Mouse (Mus musculus) megakaryocyte-erythroid progenitor cell, adult 5-6 weeks (primary cell): ENCODE results near the gene Ube2e3. TPM values are rescaled to one million over a fixed set of nuclear protein-coding genes. Genes with fewer than 3 reads are reported as not detected.

Experiments used
- ATAC-seq: replicated peaks from 2 replicates; pipeline ENCODE4 v1.8.0; 2016; ENCODE audit warnings: mild to moderate bottlenecking, inconsistent platforms; ENCODE audit not compliant: severe bottlenecking, poor library complexity, low FRiP score, low TSS enrichment
- total RNA-seq, 2 experiments: library from RNA; stranded (forward) in 1 of 2; stranded (reverse) in 1 of 2; fragments of 200-1000, 215-1000 nt in 1 of 2; fragments of >200 nt in 1 of 2; fragmentation: Nextera tagmentation in 1 of 2; gene quantifications; 2 replicates each; pipeline ENCODE4 v1.2.3; 2014 to 2017

The Ube2e3 gene
- total RNA-seq (2014; fragmentation: Nextera tagmentation), result 68.2 and 83.1 TPM in 2 replicates
- 66.6 and 73.7 TPM in 2 replicates for total RNA-seq (2017)

DNA sequence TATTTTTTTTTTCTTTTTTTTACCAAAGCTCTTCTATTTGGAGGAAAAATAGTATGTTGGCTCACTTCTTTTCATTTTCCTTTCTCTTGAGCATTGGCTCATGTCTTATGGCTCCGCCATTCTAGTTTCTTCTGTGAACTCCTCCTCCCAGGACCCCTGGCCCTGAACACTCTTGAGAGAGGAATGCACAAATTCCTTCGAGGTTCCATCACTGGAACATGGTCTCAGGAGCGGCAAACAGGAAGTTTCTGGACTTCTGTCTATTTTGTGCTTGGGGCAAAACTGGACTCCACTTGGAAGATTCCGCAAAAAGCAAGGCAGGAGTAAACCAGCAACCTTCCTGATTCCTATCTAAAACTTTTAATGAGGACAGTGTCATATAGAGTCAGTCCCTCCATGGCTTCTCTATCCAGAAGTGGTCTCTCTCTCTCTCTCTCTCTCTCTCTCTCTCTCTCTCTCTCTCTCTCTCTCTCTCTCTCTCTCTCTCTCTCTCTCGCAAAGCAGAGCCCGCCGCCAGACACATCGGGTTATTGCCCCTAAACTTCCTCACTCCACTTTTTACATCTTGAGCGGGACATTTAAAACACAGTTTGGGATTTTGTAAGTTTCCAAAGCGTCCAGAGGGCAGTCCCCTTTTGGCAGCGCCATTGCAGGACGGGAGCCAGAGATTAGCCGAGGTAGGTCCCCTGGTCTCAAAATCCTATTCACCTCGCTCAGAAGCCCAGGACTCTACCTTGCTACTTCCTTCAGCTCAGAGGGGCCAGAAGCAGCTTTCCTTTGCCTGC lies at the start of gene Ube2e3:
Gene Ube2e3, plus strand, starts transcription at position 399 of the 785 bp plus-strand sequence.
- ATAC-seq, result no peak

GRCm38 (mm10) chr2:78829887-78830286 lies 38.0 kb upstream of the Ube2e3 start:
- peak; percentile 61; the same call in 1 of the 2 replicates for ATAC-seq

GRCm38 (mm10) chr2:78841494-78842224 lies 26.3 kb upstream of the Ube2e3 start:
- ATAC-seq, result peak; percentile 92

DNA sequence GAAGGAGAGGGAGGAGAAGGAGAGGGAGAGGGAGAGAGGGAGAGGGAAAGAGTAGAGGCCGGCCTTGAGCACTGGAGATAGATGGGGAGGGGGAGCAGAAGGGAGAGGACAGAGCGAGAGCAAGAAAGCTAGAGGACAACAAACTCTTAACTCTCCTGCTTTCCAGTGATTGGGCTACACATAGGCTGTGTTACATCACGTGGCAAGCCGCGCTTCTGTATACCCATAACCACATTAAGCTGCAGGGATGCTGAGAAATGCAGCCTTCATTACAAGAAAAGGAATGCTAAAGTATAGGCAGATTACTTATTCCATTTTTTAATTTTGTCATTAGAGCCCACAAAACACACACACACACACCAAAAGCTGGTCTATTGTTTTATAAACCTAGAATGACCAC lies 23.6 kb upstream of the Ube2e3 start:
- no peak for ATAC-seq

GRCm38 (mm10) chr2:78845274-78845673 lies 22.6 kb upstream of the Ube2e3 start:
- ATAC-seq, result no peak

DNA sequence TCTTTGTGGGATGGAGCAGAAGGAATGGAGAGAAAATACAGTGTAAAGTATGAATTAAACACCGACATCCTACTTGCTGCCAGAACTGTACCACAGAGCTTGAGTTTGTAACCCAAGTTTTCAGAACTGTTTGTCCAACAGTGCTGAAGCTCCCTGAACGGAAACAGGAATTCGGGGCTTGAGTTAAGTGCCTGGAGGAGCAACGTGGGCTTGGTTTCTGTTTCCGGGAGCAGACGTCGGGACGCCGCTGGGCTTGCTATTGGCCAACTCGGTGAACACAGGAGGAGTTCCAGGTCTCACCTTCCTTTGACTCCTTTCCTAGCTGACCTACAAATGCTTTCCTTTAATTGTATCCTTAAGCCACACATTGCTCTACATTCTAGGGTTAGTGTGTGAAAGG lies 22.2 kb upstream of the Ube2e3 start:
- no peak for ATAC-seq

DNA sequence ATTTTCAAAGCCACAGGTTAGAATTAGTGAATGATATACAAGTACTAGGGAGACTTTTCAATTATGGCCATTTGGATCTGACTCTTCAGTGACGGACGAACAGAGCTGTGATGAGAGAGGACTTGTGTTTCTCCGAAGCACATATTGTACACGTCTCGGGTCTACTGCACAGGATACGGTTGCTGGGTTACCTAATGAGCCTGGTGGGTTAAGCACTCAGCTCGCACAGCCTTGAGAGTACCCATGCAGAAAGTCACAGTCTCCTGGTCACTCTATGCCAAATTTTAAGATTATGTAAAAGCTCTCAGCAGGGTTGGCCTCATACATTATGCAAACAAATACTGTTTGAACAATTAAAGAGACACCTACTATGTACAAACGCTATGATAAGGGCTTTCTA lies 13.6 kb upstream of the Ube2e3 start:
- ATAC-seq, result no peak

DNA sequence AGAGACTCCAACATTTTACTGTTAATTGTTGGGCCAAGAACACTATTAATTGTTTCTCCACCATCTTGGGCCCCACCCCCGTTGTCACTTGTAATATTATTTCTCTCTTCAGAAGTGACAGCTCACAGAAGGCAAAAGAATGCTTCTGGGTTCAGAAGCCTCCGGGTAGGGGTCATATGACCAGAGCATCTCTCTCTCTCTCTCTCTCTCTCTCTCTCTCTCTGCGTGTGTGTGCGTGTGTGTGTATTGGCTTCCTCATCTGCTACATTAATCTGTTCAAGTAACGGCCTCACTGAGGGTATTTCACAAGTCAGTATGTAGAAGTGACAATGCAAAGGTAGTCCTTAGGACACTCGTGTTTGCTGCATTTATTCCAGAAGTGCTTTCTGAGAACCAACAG lies 9.3 kb upstream of the Ube2e3 start:
- no peak for ATAC-seq

GRCm38 (mm10) chr2:78859266-78860087 lies 8.4 kb upstream of the Ube2e3 start:
- ATAC-seq, result peak; percentile 93

DNA sequence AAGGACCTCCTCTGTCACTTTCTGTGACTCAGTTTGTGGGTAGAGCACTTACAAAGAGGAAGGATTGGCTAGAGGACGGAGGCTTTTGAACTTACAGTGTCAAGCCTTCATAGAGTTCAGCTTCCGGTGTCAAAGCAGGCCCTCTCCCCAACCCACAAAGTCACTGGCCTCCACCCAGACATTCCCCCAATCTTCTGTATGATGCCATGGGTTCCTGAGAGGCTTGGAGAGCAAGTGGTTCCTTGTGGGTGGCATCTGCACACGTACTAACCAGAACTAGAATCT lies 7.9 kb upstream of the Ube2e3 start:
- ATAC-seq, result peak; percentile 19; the same call in 1 of the 2 replicates

DNA sequence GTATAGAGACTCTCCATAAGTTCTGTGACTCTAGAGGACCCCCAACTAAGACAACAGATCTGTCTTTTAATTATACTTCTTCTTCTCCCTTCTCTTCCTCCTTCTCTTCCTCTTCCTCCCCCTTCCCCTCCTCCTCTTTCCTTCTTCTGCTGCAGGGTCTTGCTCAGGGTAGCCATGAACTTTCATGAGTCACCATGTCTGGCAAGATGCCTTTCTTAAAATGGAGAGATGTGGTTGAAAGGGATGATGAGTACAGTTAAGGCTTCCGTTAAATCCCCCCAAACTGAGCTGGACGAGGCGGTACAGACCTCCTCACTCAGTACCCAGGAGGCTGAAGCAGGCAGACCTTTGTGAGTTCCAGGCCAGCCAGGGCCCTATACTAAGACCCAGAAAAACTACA lies 3.8 kb upstream of the Ube2e3 start:
- no peak for ATAC-seq

GRCm38 (mm10) chr2:78864866-78865265 lies 3.1 kb upstream of the Ube2e3 start:
- ATAC-seq, result no peak

- ATAC-seq, result peak; percentile 79
Observed at GRCm38 (mm10) chr2:78868511-78868854, 559 bp downstream of the Ube2e3 start.

DNA sequence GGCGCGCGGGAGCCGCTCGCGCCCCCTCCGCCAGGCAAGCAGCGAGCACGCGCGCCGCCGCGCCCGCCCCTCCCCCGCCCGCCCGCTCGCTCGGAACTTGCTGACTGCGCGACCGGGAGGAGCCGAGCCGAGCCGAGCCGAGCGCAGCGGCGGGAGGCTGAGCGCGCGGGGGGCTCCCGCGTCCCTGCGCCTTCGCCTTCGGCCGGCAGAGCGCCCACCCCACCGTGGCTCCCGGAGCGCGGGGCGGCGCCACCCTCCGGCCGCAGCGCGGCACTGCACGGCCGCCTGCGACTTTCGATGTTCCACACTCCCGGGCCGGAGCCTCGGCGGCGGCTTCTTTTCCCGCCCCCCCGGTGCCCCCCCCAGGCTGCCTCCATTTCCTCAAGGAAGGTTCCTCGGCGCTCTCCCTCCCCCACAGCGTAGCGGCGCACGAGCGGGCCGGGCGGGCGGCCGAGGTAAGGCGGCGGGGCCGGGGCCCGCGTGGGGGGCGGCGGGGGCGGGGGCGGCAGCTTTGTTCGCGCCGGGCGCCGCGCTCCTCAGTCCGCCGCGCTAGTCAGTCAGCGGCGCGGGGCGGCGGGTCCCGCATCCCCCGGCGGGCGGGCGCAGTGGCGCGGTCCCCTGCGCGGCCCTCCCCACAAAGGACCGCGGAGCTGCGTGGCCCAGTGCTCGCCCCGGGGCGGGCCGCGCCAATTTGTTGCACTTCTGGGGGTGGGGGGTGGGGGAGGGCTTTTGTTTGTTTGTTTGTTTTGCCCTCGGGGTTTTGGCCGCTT lies 1.2 kb downstream of the Ube2e3 start:
- peak; percentile 58 for ATAC-seq

- ATAC-seq, result 0 out of 2 replicates have a peak, but pooled peaks have one; percentile 2
Observed at GRCm38 (mm10) chr2:78869721-78870442, 2.0 kb downstream of the Ube2e3 start.

GRCm38 (mm10) chr2:78870443-78871025 lies 2.6 kb downstream of the Ube2e3 start:
- ATAC-seq, result peak; percentile 19

DNA sequence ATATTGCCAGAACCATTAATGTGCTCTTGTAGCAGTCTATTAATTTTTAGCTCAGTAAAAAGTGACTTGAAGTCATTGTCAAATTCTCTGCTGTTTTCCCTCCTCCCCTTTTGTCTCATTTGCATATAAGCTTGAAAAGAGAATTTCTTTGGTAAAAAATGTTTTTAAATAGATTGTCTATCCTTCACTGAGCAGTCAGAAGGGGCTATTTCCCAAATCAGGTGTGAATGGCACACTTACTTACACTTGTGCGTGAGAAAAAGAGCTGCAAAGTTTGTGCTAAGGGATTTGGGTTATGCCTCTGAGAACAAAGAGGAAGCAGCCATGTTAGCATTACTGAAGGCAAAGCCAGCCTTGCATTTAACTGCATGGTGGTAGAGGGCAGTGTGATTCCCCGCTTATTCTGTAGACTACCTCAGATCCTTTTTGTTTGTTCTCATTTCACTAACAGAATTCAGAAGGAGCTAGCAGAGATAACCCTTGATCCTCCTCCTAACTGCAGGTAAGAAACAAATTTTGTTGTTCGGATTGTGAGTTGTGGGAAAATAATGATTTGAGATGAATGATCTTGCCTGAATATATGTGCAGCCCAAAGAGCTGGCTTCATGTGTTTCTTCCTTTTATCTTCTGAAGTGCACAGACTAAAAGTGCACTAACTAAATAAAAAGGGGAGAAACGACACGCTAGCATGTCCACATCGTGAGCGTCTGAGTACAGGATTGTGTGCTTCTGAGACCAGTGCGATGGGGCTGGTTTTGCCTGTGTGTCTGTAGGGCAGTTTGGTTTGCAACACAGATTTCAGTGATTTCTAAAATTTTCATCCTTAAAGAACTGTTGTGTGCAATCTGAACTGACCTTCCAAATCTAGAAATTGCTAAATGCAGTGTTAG lies 4.3 kb downstream of the Ube2e3 start:
- no peak for ATAC-seq

DNA sequence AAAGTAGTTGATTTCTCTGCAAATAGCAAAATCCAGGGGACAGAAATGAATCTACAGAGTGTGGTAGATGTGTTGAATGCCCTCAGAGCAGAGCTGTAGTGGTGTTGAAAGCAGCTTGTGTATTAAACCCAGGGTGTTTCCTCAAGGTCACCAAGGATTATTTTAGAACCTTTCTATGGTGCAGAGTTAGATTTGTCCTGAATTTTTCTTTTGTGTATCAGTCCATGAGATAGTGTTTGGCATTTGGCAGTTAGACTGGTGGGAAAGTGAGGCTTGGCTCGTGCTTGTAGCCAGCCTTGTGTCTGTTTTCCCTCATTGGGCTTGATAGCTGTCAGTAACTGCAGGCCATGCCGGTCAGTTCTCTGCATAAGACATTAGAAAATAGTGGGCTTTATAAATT lies 6.0 kb downstream of the Ube2e3 start:
- ATAC-seq, result no peak
